In the genomic region with DNA sequence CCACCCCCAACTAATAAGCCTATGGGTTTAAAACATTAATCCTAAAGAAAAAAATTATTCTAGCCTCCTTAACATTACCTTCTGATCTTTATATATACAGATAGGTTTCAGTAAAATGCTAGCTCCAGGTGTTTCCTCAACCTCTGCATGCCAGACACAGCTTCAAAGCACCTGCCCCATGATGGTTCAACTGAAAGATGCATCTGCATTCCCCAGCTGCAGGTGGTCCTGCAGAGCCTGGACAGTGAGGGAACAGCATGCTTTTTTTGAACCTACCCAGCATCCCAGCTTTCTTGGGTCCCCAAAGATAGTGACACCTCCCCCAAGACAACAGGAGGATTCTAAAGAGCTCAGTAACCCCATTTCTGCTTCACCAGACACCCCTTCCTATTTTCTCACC, we compare ENCODE assay signal across 19 mouse cellular contexts. TPM values are rescaled to one million over a fixed set of nuclear protein-coding genes. Genes with fewer than 3 reads are reported as not detected.
"Had no signal": no experiment of that assay in that cellular context is flagged by ENCODE, and none has a peak within 500 bp of the region (broad histone marks: within the 10 kb centered on the region; RNA-seq: fewer than 3 reads in every experiment).

No protein-coding gene starts in this region.

- DNase-seq: kidney, adult 18-20 months; kidney, adult 9 months; kidney, postnatal 25 days; layer of hippocampus, adult 9-11 months; liver, embryonic 13.5 days; lung, adult 2 months; lung, postnatal 14 days; lung, postnatal 4 days; midbrain, embryonic 14.5 days had no signal

- H3K4me3 ChIP-seq: layer of hippocampus, adult 2 months; liver, embryonic 13.5 days had no signal

- H3K4me1 ChIP-seq: liver, embryonic 13.5 days had no signal

- H3K27ac ChIP-seq: layer of hippocampus, adult 2 months; liver, embryonic 13.5 days; stomach, postnatal 0 days had no signal

- H3K36me3 ChIP-seq: liver, embryonic 13.5 days had no signal

RNA-seq across cellular contexts. Expression of a gene that starts 1.5 kb away (rescaled TPM):
- total RNA-seq: megakaryocyte progenitor cell, adult 5-6 weeks; megakaryocyte-erythroid progenitor cell, adult 5-6 weeks had no signal
- polyA plus RNA-seq: kidney, embryonic 16.5 days; limb, embryonic 11.5 days; midbrain, embryonic 11.5 days; neural tube, embryonic 11.5 days; neural tube, embryonic 14.5 days; spleen, adult 2 months; stomach, postnatal 0 days had no signal

RNA-seq across cellular contexts. Expression of a gene that starts 23.4 kb away (rescaled TPM):
- total RNA-seq: megakaryocyte progenitor cell, adult 5-6 weeks; megakaryocyte-erythroid progenitor cell, adult 5-6 weeks had no signal
